Mouse (Mus musculus): ENCODE measurements around the gene C1rl. TPM values are rescaled to one million over a fixed set of nuclear protein-coding genes. Genes with fewer than 3 reads are reported as not detected.
A peak's percentile ranks its signal among the peaks of the same experiment; 100 is the strongest.

The C1rl gene
- polyA plus RNA-seq, 1 experiment from 2014 or later: 3.0 TPM

DNA sequence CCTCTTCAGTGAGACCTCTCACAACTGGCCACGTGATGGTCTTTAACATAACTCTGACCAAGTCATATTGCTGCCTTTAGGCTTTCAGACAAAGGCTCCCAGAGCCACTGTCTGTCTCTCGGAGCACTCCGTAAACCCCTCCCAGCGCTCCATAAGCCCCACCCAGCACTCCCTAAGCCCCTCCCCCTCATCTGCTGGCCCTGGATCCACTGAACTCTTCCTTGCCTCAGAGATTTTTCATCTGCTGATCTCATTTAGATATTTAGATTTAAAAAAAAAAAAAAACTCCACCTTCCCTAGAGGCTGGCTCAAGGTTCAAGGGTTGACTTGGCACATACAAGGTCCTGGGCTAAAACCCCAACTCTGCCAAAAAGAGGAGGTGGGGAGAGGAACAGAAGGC, 39.2 kb upstream of the C1rl start:
- Histone ChIP-seq H3K4me2 (ENCODE audit: low read depth, low read length) (no peak overlapping the region), H3K27ac (ENCODE audit: low read length) (no peak overlapping the region), H3K36me3 (ENCODE audit: control insufficient read depth, insufficient read depth, low read length) (no peaks in the 10 kb centered on the region), H3K9me3 (ENCODE audit: control insufficient read depth, low read length) (no peaks in the 10 kb centered on the region), H3K9ac (ENCODE audit: low read depth, low read length) (no peak overlapping the region), H3K4me3 (ENCODE audit: low read length) (no peak overlapping the region), H3K4me1 (ENCODE audit: control insufficient read depth, insufficient read depth, low read length) (0 out of 2 replicates have a peak, but pooled peaks cover 5% of the 10 kb centered on the region), H3K27me3 (replicated peaks; ENCODE audit: control insufficient read depth, insufficient read depth, low read length) (no peaks in the 10 kb centered on the region)
- ATAC-seq: 0 out of 2 replicates have a peak, but pooled peaks have one; percentile 38
- WGBS: 55% methylated on average over 4 of the region's 4 CpGs

- ATAC-seq: no peak
- Histone ChIP-seq H3K9ac (ENCODE audit: low read depth, low read length) (no peak overlapping the region), H3K27me3 (replicated peaks; ENCODE audit: control insufficient read depth, insufficient read depth, low read length) (no peaks in the 10 kb centered on the region), H3K4me3 (ENCODE audit: low read length) (no peak overlapping the region), H3K9me3 (ENCODE audit: control insufficient read depth, low read length) (no peaks in the 10 kb centered on the region), H3K36me3 (ENCODE audit: control insufficient read depth, insufficient read depth, low read length) (no peaks in the 10 kb centered on the region), H3K27ac (ENCODE audit: low read length) (no peak overlapping the region), H3K4me2 (ENCODE audit: low read depth, low read length) (no peak overlapping the region), H3K4me1 (ENCODE audit: control insufficient read depth, insufficient read depth, low read length) (0 out of 2 replicates have a peak, but pooled peaks cover 5% of the 10 kb centered on the region)
- WGBS: 89% methylated on average over 5 of the region's 5 CpGs
These were observed 36.7 kb upstream of the C1rl start for GRCm38 (mm10) chr6:124456243-124456642.

- no peak for ATAC-seq
- no peaks in the 10 kb centered on the region for H3K36me3 ChIP-seq (ENCODE audit: control insufficient read depth, insufficient read depth, low read length)
- H3K9me3 ChIP-seq (ENCODE audit: control insufficient read depth, low read length): no peaks in the 10 kb centered on the region
- WGBS: 85% methylated on average over 5 of the region's 5 CpGs
- H3K27ac ChIP-seq (ENCODE audit: low read length): no peak overlapping the region
- H3K4me1 ChIP-seq (ENCODE audit: control insufficient read depth, insufficient read depth, low read length): no peaks in the 10 kb centered on the region
- no peaks in the 10 kb centered on the region for H3K27me3 ChIP-seq (replicated peaks; ENCODE audit: control insufficient read depth, insufficient read depth, low read length)
- H3K4me2 ChIP-seq (ENCODE audit: low read depth, low read length): no peak overlapping the region
- H3K4me3 ChIP-seq (ENCODE audit: low read length): no peak overlapping the region
- H3K9ac ChIP-seq (ENCODE audit: low read depth, low read length): no peak overlapping the region
These were observed 35.1 kb upstream of the C1rl start for GRCm38 (mm10) chr6:124457827-124458226.

- WGBS: 81% methylated on average over 11 of the region's 11 CpGs
- Histone ChIP-seq H3K9ac (ENCODE audit: low read depth, low read length) (no peak overlapping the region), H3K9me3 (ENCODE audit: control insufficient read depth, low read length) (no peaks in the 10 kb centered on the region), H3K27ac (ENCODE audit: low read length) (no peak overlapping the region), H3K36me3 (ENCODE audit: control insufficient read depth, insufficient read depth, low read length) (no peaks in the 10 kb centered on the region), H3K4me2 (ENCODE audit: low read depth, low read length) (no peak overlapping the region), H3K27me3 (replicated peaks; ENCODE audit: control insufficient read depth, insufficient read depth, low read length) (no peaks in the 10 kb centered on the region), H3K4me1 (ENCODE audit: control insufficient read depth, insufficient read depth, low read length) (no peaks in the 10 kb centered on the region), H3K4me3 (ENCODE audit: low read length) (no peak overlapping the region)
- no peak for ATAC-seq
These were observed 34.4 kb upstream of the C1rl start for GRCm38 (mm10) chr6:124458505-124458904.

DNA sequence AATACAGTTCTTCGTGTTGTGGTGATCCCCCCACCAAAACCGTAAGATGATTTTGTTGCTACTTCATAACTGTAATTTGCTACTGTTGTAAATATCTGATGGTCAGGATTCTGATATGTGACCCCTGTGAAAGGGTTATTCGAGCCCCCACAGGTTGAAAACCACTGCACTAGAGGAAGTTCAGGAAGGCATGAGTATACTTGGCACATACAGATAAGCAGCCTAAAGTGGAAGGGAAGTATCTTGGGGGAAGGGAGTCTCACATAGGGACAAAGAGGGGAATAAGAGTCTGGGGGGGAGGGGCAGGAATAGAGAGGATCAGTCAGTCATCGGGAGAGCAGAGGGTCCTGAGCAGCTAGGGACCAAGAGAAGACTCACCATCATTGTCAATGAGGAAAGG, 33.5 kb upstream of the C1rl start:
- no peak overlapping the region for H3K4me3 ChIP-seq (ENCODE audit: low read length)
- H3K27me3 ChIP-seq (replicated peaks; ENCODE audit: control insufficient read depth, insufficient read depth, low read length): no peaks in the 10 kb centered on the region
- H3K9me3 ChIP-seq (ENCODE audit: control insufficient read depth, low read length): no peaks in the 10 kb centered on the region
- no peak overlapping the region for H3K27ac ChIP-seq (ENCODE audit: low read length)
- H3K4me1 ChIP-seq (ENCODE audit: control insufficient read depth, insufficient read depth, low read length): 0 out of 2 replicates have a peak, but pooled peaks cover 2% of the 10 kb centered on the region
- H3K36me3 ChIP-seq (ENCODE audit: control insufficient read depth, insufficient read depth, low read length): no peaks in the 10 kb centered on the region
- ATAC-seq: no peak
- H3K4me2 ChIP-seq (ENCODE audit: low read depth, low read length): no peak overlapping the region
- H3K9ac ChIP-seq (ENCODE audit: low read depth, low read length): no peak overlapping the region
- WGBS: 81% methylated on average over 4 of the region's 4 CpGs

- peak overlapping the region; percentile 53; the same call in 1 of the 2 replicates for H3K4me3 ChIP-seq (ENCODE audit: low read length)
- H3K4me2 ChIP-seq (ENCODE audit: low read depth, low read length): peak overlapping the region; percentile 92; the same call in 1 of the 2 replicates
- H3K36me3 ChIP-seq (ENCODE audit: control insufficient read depth, insufficient read depth, low read length): no peaks in the 10 kb centered on the region
- no peaks in the 10 kb centered on the region for H3K27me3 ChIP-seq (replicated peaks; ENCODE audit: control insufficient read depth, insufficient read depth, low read length)
- no peak overlapping the region for H3K27ac ChIP-seq (ENCODE audit: low read length)
- H3K9ac ChIP-seq (ENCODE audit: low read depth, low read length): peak overlapping the region; percentile 64
- ATAC-seq: peak; percentile 18; the same call in 1 of the 2 replicates
- no peaks in the 10 kb centered on the region for H3K9me3 ChIP-seq (ENCODE audit: control insufficient read depth, low read length)
- H3K4me1 ChIP-seq (ENCODE audit: control insufficient read depth, insufficient read depth, low read length): 0 out of 2 replicates have a peak, but pooled peaks cover 3% of the 10 kb centered on the region
- 32% methylated on average over 8 of the region's 8 CpGs for WGBS
These were observed 29.0 kb upstream of the C1rl start for GRCm38 (mm10) chr6:124463881-124464291.

- 0 out of 2 replicates have a peak, but pooled peaks cover 3% of the 10 kb centered on the region for H3K4me1 ChIP-seq (ENCODE audit: control insufficient read depth, insufficient read depth, low read length)
- WGBS: 9% methylated on average over 27 of the region's 27 CpGs
- no peak within 1 kb of the TSS for H3K27ac ChIP-seq (ENCODE audit: low read length)
- no peaks in the 10 kb centered on the region for H3K36me3 ChIP-seq (ENCODE audit: control insufficient read depth, insufficient read depth, low read length)
- H3K9ac ChIP-seq (ENCODE audit: low read depth, low read length): peak within 1 kb of the TSS; percentile 64
- peak within 1 kb of the TSS; percentile 53 for H3K4me3 ChIP-seq (ENCODE audit: low read length)
- no peaks in the 10 kb centered on the region for H3K9me3 ChIP-seq (ENCODE audit: control insufficient read depth, low read length)
- H3K4me2 ChIP-seq (ENCODE audit: low read depth, low read length): peak within 1 kb of the TSS; percentile 92
- ATAC-seq: peak; percentile 96
- H3K27me3 ChIP-seq (replicated peaks; ENCODE audit: control insufficient read depth, insufficient read depth, low read length): no peaks in the 10 kb centered on the region
These were observed 28.3 kb upstream of the C1rl start, which contains the start of gene Clstn3 for GRCm38 (mm10) chr6:124464305-124465271. Clstn3 (minus strand) TSS chr6:124464794.

DNA sequence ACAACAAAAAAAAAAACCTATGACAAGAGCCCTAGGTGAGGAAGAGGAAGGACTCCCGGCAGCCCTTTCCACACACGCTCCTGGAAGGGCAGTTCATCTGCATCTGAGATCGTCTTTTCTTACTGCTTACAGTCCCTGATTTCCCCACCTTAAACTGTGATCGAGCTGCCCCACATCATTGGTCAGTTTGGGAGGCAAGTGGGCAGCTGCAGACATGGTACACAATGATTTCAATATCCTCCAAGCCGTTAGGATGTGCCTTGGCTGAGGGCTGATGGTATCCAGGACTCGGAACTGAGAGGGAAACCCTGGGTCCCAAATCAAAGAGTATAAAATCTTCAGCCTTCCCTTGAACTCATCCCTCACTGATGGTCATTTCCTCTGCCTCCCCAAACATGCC, 27.6 kb upstream of the C1rl start:
- Histone ChIP-seq H3K36me3 (ENCODE audit: control insufficient read depth, insufficient read depth, low read length) (no peaks in the 10 kb centered on the region), H3K27ac (ENCODE audit: low read length) (no peak overlapping the region), H3K9ac (ENCODE audit: low read depth, low read length) (peak overlapping the region; percentile 64; the same call in 1 of the 2 replicates), H3K4me1 (ENCODE audit: control insufficient read depth, insufficient read depth, low read length) (0 out of 2 replicates have a peak, but pooled peaks cover 3% of the 10 kb centered on the region), H3K27me3 (replicated peaks; ENCODE audit: control insufficient read depth, insufficient read depth, low read length) (no peaks in the 10 kb centered on the region), H3K4me3 (ENCODE audit: low read length) (peak overlapping the region; percentile 53), H3K9me3 (ENCODE audit: control insufficient read depth, low read length) (no peaks in the 10 kb centered on the region), H3K4me2 (ENCODE audit: low read depth, low read length) (peak overlapping the region; percentile 92)
- ATAC-seq: no peak
- 43% methylated on average over 6 of the region's 6 CpGs for WGBS

- H3K9ac ChIP-seq (ENCODE audit: low read depth, low read length): no peak overlapping the region
- H3K36me3 ChIP-seq (ENCODE audit: control insufficient read depth, insufficient read depth, low read length): no peaks in the 10 kb centered on the region
- H3K4me1 ChIP-seq (ENCODE audit: control insufficient read depth, insufficient read depth, low read length): 0 out of 2 replicates have a peak, but pooled peaks cover 3% of the 10 kb centered on the region
- no peaks in the 10 kb centered on the region for H3K9me3 ChIP-seq (ENCODE audit: control insufficient read depth, low read length)
- no peak overlapping the region for H3K27ac ChIP-seq (ENCODE audit: low read length)
- ATAC-seq: no peak
- 79% methylated on average over 6 of the region's 6 CpGs for WGBS
- H3K4me3 ChIP-seq (ENCODE audit: low read length): no peak overlapping the region
- H3K4me2 ChIP-seq (ENCODE audit: low read depth, low read length): no peak overlapping the region
- H3K27me3 ChIP-seq (replicated peaks; ENCODE audit: control insufficient read depth, insufficient read depth, low read length): no peaks in the 10 kb centered on the region
These were observed 27.2 kb upstream of the C1rl start for GRCm38 (mm10) chr6:124465729-124466128.
